Mouse (Mus musculus) intestine, embryonic 14.5 days (tissue): ENCODE measurements around the gene Psip1. TPM values are rescaled to one million over a fixed set of nuclear protein-coding genes. Genes with fewer than 3 reads are reported as not detected.
"Not testable (repeated sequence)": the region's sequence is repeated elsewhere in the genome, so short reads cannot be mapped to it uniquely, and the experiment has no call there.

Experiments used
- ATAC-seq: fragments of 200-750 bp; cut with Nextera tagmentation; replicated peaks from 2 replicates; pipeline ENCODE4 v1.8.0; 2017; ENCODE audit warnings: low read depth, moderate number of reproducible peaks, moderate TSS enrichment, moderate library complexity; ENCODE audit not compliant: low FRiP score, low TSS enrichment
- DNase-seq: peaks from one replicate; pipeline ENCODE4 v3.0.0-alpha.2; 2018; ENCODE audit warnings: low spot score
- H3K27ac ChIP-seq: fragments of 300-500 bp; sonication (generic); 2 replicates; pipeline ENCODE4 v1.5.1; 2014; ENCODE audit warnings: low read depth, mild to moderate bottlenecking, control low read depth
- H3K27me3 ChIP-seq: fragments of 300-500 bp; sonication (generic); replicated peaks from 2 replicates; pipeline ENCODE4 v1.6.1; 2014; ENCODE audit warnings: low read length, control low read depth; ENCODE audit not compliant: control insufficient read depth, insufficient read depth
- H3K36me3 ChIP-seq: fragments of 300-500 bp; sonication (generic); 2 replicates; pipeline ENCODE4 v1.6.1; 2014; ENCODE audit warnings: low read length, control low read depth; ENCODE audit not compliant: control insufficient read depth, insufficient read depth
- H3K4me1 ChIP-seq: fragments of 300-500 bp; sonication (generic); replicated peaks from 2 replicates; pipeline ENCODE4 v1.6.1; 2014; ENCODE audit warnings: low read length, control low read depth, mixed read lengths; ENCODE audit not compliant: control insufficient read depth, insufficient read depth
- H3K4me2 ChIP-seq: fragments of 300-500 bp; sonication (generic); 2 replicates; pipeline ENCODE4 v1.6.1; 2014; ENCODE audit warnings: low read length
- H3K4me3 ChIP-seq: fragments of 300-500 bp; sonication (generic); 2 replicates; pipeline ENCODE4 v1.5.1; 2014; ENCODE audit warnings: low read depth, low read length, control low read depth, mixed read lengths
- H3K9ac ChIP-seq: fragments of 300-500 bp; sonication (generic); 2 replicates; pipeline ENCODE4 v1.6.1; 2014; ENCODE audit warnings: mild to moderate bottlenecking, low read length
- H3K9me3 ChIP-seq: fragments of 300-500 bp; sonication (generic); 2 replicates; pipeline ENCODE4 v1.6.1; 2016; ENCODE audit warnings: low read length, control low read depth; ENCODE audit not compliant: control insufficient read depth
- WGBS: fragments of 180-500 bp; shearing (Covaris S2); extraction: QIAGEN DNeasy Blood & Tissue Kit; methylation state at CpG from one replicate; pipeline ENCODE4 v1.1.7; 2014; 5-methylcytosine and 5-hydroxymethylcytosine counted together
- polyA plus RNA-seq: library from polyadenylated mRNA; unstranded; fragments of >200 nt; fragmentation: Nextera tagmentation; extraction: Ambion mirVana; gene quantifications from 2 replicates; pipeline ENCODE4 v1.2.1, GENCODE M21; 2014

Psip1 gene
- polyA plus RNA-seq, 1 experiment from 2014 or later, result 123 TPM

DNA sequence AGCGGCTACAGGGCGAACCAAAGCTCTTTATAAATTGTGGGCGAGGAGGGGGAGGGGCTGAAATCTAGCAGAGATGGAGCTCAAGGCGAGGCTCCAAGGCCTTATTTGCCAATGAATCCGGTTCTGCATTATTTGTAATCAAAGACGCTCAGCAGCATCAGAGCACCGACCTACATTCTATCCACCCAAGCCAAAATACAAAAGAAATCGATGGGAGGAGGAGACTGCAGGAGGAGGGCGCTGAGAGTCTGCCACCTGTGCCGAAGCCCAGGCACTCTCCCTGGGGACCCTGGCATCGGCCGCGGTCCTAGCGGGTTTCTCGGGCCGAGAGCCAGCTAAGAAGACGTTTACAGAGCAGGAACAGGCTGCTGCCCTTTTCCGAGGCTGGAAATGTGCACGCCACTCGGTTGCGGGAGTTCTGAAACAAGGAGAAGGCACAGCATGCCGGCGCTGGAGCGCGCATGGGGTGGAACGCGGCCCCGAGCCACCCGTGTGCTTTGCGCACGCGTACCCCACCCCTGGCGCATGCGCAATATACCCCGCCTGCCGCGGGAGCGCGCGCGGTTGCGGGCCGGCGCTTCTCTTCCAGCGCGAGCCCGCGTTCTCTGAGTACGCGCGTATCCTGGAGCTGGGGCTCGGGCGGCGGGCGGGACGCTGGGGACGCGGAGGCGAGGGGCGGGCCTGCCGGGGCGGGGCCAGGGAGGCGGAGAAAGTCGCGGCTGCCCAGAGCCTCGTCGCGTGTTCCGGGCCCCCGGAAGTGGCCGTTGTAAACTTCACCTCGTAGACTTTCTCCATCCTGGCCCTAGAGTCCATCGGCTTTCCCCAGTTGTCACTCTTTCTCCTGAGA, 38.8 kb upstream of the Psip1 start, which contains the start of gene Ccdc171:
TSS of gene Ccdc171 (plus strand) at position 703 of the 847 bp plus-strand sequence.
- under 1% methylated on average over 71 of the region's 73 CpGs for WGBS
- peak; percentile 95 for ATAC-seq
- peak; percentile 97 for DNase-seq

GRCm38 (mm10) chr4:83524456-83524842, 38.2 kb upstream of the Psip1 start:
- Histone ChIP-seq H3K4me2 (peak overlapping the region; percentile 48), H3K4me1 (0 out of 2 replicates have a peak, but pooled peaks cover 5% of the 10 kb centered on the region), H3K27me3 (no peaks in the 10 kb centered on the region), H3K9ac (peak overlapping the region; percentile 87), H3K9me3 (no peaks in the 10 kb centered on the region), H3K36me3 (no peaks in the 10 kb centered on the region), H3K27ac (peak overlapping the region; percentile 92), H3K4me3 (peak overlapping the region; percentile 78)
- ATAC-seq (no peak), DNase-seq (no peak)
- WGBS, result 14% methylated on average over 6 of the region's 6 CpGs

More for the DNA sequence above, 38.8 kb upstream of the Psip1 start, which contains the start of gene Ccdc171:
- Histone ChIP-seq H3K27me3 (no peaks in the 10 kb centered on the region), H3K4me2 (peak within 1 kb of the TSS; percentile 48), H3K9ac (peak within 1 kb of the TSS; percentile 87), H3K4me1 (0 out of 2 replicates have a peak, but pooled peaks cover 5% of the 10 kb centered on the region), H3K4me3 (peak within 1 kb of the TSS; percentile 78), H3K9me3 (no peaks in the 10 kb centered on the region), H3K36me3 (no peaks in the 10 kb centered on the region), H3K27ac (peak within 1 kb of the TSS; percentile 92)

- Histone ChIP-seq H3K4me3 (no peak overlapping the region), H3K4me1 (0 out of 2 replicates have a peak, but pooled peaks cover 5% of the 10 kb centered on the region), H3K4me2 (no peak overlapping the region), H3K36me3 (no peaks in the 10 kb centered on the region), H3K9ac (no peak overlapping the region), H3K27me3 (no peaks in the 10 kb centered on the region), H3K27ac (no peak overlapping the region), H3K9me3 (no peaks in the 10 kb centered on the region)
- WGBS, result 60% methylated on average over 5 of the region's 5 CpGs
- DNase-seq, result no peak
- ATAC-seq, result no peak
Measured at GRCm38 (mm10) chr4:83522066-83522465, 35.8 kb upstream of the Psip1 start.

DNA sequence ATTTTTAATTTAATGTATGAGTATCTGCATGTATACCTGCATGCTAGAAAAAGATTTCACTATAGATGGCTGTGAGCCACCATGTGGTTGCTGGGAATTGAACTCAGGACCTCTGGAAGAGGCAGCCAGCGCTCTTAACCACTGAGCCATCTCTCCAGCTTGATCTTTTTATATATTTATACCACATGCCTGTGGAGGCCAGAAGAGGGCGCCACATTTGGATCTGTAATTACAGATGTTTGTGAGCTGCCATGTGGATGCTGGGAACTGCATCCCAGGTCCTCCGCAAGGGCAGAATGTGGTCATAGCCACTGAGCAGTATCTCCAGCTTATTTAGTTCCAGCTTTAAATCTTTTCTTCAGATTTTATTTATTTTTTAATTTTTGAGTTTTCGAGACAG, 34.0 kb upstream of the Psip1 start:
- no peak overlapping the region for H3K9ac ChIP-seq
- H3K4me2 ChIP-seq, result no peak overlapping the region
- no peak for DNase-seq
- H3K9me3 ChIP-seq, result no peaks in the 10 kb centered on the region
- no peak overlapping the region for H3K4me3 ChIP-seq
- no peak overlapping the region for H3K27ac ChIP-seq
- WGBS, result 83% methylated on average over 4 of the region's 4 CpGs
- H3K27me3 ChIP-seq, result no peaks in the 10 kb centered on the region
- no peaks in the 10 kb centered on the region for H3K36me3 ChIP-seq
- 0 out of 2 replicates have a peak, but pooled peaks cover 5% of the 10 kb centered on the region for H3K4me1 ChIP-seq
- no peak for ATAC-seq

DNA sequence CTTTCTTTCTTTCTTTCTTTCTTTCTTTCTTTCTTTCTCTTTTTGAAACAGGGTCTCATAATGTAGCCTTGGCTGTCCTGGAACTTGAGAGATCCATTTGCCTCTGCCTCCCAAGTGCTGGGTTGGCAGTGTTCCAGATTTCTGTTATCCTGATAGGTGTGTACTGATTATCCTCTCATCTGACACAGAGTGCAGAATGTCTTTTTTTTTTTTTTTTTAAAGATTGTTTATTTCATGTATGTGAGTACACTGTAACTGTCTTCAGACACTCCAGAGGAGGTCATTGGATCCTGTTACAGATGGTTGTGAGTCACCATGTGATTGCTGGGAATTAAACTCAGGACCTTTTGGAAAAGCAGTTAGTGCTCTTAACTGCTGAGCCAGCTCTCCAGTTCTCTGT, 33.5 kb upstream of the Psip1 start:
- Histone ChIP-seq H3K36me3 (no peaks in the 10 kb centered on the region), H3K4me3 (no peak overlapping the region), H3K9me3 (no peaks in the 10 kb centered on the region), H3K9ac (no peak overlapping the region), H3K4me2 (no peak overlapping the region), H3K27me3 (no peaks in the 10 kb centered on the region), H3K4me1 (0 out of 2 replicates have a peak, but pooled peaks cover 5% of the 10 kb centered on the region), H3K27ac (no peak overlapping the region)
- DNase-seq (no peak), ATAC-seq (no peak)

DNA sequence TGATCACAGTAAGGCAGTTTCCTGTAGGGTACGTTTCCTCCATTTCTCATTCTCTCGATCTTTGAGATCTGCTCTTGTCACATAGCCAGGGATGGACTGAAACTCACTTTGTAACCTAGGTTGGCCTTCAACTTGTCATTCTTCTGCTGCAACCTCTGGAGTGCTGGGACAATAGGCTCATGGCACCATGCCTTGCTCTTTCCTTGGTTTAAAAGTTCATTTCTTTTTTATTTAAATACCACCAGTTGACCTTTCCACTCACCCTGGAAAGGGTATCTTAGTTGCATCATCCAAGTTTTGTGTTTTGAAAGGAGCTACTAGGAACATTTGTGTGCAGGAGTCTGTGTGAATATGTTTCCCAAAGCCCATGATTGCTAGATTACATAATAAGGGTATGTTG, 32.9 kb upstream of the Psip1 start:
- Histone ChIP-seq H3K27me3 (no peaks in the 10 kb centered on the region), H3K4me3 (no peak overlapping the region), H3K4me1 (no peaks in the 10 kb centered on the region), H3K9me3 (no peaks in the 10 kb centered on the region), H3K36me3 (no peaks in the 10 kb centered on the region), H3K27ac (no peak overlapping the region), H3K4me2 (no peak overlapping the region), H3K9ac (no peak overlapping the region)
- DNase-seq, result no peak
- no peak for ATAC-seq
- 84% methylated on average over 2 of the region's 2 CpGs for WGBS

DNA sequence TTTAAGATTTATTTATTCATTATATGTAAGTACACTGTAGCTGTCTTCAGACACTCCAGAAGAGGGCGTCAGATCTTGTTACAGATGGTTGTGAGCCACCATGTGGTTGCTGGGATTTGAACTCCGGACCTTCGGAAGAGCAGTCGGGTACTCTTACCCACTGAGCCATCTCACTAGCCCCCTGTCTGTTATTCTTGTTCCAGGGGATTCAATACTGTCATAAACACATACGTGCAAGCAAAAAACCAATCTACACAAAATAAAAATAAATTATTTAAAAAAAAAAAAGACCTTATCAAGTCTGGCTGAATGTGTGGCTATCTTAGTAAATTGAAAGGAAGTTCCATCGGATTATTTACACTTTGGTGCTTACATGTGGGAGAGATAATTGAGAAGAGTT, 29.9 kb upstream of the Psip1 start:
- not testable (repeated sequence) for DNase-seq, H3K4me1 ChIP-seq
- 91% methylated on average over 5 of the region's 6 CpGs for WGBS

GRCm38 (mm10) chr4:83514976-83515669, 28.9 kb upstream of the Psip1 start:
- no peak overlapping the region for H3K4me3 ChIP-seq
- H3K27ac ChIP-seq, result no peak overlapping the region
- WGBS, result 90% methylated on average over 10 of the region's 10 CpGs
- H3K4me2 ChIP-seq, result no peak overlapping the region
- DNase-seq, result no peak
- no peaks in the 10 kb centered on the region for H3K9me3 ChIP-seq
- no peaks in the 10 kb centered on the region for H3K4me1 ChIP-seq
- no peak for ATAC-seq
- no peak overlapping the region for H3K9ac ChIP-seq
- no peaks in the 10 kb centered on the region for H3K36me3 ChIP-seq
- H3K27me3 ChIP-seq, result no peaks in the 10 kb centered on the region

More for the DNA sequence above, 29.9 kb upstream of the Psip1 start:
- not testable (repeated sequence) for H3K9ac ChIP-seq, H3K9me3 ChIP-seq, H3K36me3 ChIP-seq, H3K27me3 ChIP-seq, H3K4me3 ChIP-seq, ATAC-seq, H3K27ac ChIP-seq, H3K4me2 ChIP-seq
